Mouse (Mus musculus): ENCODE data around the gene Gm49387.

DNA sequence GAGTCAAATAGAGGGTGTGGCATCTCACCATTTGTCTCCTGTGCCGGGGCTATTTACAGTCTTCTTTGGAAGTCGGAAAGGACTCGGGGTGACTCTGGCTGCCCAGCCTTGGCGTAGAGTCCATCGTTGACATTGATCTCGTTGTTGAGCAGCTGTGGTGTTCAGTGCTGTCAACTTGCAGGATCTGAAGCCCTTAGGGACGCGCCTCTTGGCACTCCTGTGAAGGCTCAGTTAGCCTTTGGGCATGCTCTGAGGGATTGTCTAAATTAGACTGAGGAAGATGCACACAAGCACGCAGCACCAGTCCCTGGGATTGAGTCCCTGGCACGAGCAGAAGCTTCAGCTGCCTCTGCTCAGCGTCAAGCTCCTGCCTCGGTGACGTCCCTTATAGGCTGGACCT, 137.3 kb downstream of the Gm49387 start:
- TF ChIP-seq FLI1 (IDR thresholded peaks at IDR 0.05; ENCODE audit: low read length) (no peak), GATA1 (IDR thresholded peaks at IDR 0.05; ENCODE audit: borderline replicate concordance, low read length) (no peak)

Data from megakaryocyte, embryonic 14.5 days (primary cell).